Mouse (Mus musculus) liver (tissue): ENCODE data around the gene Hmgcs2.
A peak's percentile ranks its signal among the peaks of the same experiment; 100 is the strongest.

Experiments used
- DNase-seq: peaks from one replicate; pipeline ENCODE4 v3.0.0-alpha.2; 2020; ENCODE audit warnings: mixed read lengths

Hmgcs2 gene

DNA sequence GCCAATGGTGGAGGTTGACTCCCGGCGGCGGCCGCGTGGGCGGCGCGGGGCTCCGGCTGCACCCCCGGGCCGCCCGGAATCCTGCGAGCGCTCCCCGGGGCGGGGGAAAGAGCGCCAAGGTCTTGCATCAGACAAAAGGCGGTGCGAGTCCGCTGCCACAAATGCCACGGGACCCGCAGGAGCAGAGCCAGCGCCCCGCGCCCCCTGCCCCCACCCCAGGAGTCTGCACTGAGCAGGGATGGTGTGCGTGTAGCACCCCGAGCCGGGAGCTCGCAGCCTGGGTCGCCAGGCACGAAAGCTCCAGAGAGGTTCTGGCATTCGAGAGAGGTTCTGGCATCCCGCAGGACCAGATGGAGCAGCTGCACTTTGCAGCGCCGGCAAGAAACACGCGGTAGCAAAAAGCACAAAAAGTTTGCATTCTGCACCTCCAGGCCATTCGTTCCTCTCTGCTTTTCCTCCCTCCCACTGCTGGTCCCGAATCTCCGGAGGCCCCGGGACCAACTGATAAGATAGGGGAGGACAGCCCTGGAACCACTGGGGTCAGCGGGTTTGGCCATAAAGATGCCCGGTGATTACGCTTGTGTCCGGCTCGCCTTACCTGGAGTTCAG, 59.0 kb downstream of the Hmgcs2 start:
- peak; percentile 49 for DNase-seq

DNA sequence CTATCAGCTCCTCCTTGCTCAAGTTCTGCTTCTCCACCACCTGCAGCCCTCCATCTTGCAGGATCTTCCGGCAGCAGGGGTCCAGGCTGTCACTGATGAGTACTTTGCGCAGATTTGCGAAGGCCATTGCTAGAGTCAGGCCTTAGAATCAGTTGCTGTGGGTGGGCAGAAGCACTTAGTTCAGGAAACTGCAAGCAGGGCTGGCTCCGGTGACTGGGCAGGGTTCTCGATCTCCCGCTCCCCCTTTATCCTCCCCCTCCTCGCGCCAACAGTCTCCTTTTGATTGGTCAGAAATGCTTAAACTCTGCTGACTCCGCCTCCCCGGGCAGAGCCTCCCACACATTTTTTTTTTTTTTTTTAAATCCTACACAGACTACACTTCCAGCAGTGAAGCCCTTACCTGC, 59.5 kb downstream of the Hmgcs2 start, which contains the start of gene Phgdh:
TSS of gene Phgdh (minus strand) at position 285 of the 404 bp plus-strand sequence.
- DNase-seq = peak; percentile 82

DNA sequence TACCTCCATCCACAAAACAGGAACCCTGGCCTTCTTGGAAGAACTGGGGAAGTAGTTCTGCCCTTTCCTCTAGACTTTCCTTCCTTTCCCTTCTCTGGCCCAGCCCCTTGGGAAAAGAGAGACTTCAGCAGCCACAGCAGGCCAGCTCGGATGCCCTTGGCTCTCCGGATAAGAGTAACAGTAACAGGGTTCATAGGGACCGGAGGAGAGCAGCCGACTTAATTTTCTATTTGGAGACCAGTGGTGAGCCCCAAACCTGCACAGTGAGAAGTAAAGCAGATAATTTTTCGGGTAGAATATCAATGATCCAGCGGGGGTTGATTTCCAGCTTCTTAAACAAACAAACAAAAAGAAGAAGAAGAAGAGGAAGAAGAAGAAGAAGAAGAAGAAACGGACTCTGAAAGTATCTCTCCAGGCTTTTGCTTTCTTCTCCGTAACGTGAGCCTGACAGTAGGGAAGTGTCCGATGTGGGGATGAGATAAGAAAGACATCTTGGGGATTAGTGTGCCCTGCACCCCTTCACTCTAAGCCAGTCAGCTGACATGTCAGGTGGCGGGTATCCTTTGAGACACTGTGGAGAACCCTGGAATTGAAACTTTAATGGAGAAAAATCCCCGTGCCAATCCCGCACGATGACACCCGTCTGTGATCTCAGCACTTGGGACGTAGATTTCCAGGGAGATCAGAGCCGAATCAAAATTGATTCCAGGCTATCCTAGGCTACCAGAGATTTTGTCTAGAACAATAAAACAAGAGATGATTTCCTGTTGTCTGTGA, 60.8 kb downstream of the Hmgcs2 start:
- DNase-seq = no peak

DNA sequence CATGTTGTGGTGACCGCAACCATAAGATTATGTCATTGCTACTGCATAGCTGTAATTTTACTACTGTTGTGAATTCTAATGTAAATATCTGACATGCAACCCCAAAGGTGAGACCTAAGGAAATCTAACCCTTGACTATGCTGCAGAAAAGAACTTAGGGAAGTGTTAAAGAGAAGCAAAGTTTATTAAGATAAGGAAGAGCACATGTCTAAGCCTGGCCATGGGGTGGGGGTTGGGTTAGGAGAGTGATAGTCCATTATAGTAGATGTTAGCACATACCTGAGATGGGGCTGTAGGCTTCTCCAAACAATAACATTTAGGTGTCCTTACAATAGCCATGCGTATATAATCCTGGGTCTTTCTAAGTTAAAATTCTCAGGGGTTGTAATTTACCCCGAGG, 63.0 kb downstream of the Hmgcs2 start:
- no peak for DNase-seq

DNA sequence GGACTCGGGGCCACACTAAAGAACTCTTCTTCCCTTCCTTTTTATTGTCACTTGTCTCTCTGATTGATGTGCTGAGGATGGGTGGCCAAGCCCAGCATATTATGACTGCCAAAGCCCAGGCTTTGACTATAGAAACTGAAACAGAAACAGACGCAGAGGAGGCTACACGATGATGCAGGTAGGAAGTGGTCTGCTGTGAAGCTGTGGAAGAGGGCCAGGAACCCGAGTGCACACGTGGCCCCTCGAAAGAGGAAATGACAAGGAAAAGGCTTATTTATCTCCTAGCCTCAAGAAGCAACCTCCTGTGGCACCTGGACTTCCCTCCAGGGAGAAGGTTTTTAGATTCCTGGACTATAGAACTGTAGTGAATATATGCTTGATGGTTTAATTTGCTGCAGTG, 67.9 kb downstream of the Hmgcs2 start:
- DNase-seq = no peak

DNA sequence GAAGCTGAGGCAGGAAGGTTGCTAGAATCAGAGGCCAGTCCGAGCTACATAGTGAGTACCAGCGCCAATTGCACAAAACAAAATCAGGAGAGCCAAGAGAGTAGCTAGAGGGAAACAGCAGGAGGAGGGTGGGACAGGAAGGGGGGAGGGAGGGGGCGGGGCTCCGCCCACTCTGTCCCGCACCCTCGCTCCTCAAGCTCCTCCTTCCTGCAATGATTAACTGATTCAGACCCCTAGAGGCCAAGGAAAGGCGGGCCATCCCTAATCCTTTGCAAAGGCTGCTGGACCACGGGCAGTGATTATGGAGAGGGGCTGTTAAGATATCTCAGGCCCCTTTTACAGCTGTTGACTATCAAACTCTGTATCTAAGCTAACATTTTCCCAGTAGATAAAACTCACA, 68.5 kb downstream of the Hmgcs2 start:
- peak; percentile 36 for DNase-seq

DNA sequence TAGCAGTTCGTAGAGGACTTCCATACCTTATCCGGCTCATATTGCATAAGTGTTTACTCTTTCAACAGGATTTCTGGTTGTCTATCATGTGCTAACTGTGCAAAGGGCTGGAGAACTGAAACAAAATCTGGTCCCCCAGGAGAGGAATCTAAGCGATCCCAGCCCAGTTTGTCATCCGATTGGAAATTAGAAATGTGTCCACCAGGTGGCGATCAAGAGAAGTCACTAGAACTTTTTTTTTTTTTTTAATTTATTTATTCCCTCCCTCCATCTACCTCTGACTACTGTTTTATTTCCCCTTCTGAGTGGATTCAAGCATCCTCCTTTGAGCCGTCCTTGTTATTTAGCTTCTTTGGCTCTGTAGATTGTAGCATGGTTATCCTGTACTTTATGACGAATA, 73.7 kb downstream of the Hmgcs2 start:
- peak; percentile 47 for DNase-seq

DNA sequence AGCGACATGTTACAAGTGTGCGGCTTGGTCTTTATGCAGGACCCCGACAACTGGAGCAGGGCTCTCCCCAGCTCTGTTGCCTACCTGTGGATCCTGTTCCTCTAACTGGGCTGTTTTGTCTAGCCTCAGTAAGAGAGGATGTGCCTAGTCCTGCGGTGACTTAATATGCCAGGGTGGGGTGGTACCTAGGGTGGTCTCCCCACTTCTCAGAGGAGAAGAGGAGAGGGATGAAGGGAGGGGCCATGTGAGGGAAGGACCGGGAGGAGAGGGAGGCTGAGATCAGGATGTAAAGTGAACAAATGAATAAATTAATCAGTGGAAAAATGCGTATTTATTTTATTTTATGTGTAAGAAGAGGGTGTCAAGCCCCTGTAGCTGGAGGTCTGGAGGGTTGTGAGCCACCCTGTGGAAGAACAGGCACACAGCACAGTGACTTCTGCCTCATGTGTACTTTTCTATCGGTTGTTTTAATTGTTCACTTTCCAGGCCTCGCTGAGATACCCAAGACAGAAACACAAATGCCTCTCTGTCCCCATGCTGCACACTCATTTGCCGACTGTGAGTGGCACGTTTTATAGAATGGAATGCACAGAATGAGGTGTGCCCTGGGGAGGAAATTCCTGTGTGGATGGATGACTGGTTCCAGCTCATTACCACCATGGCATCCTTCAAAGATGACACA, 75.2 kb downstream of the Hmgcs2 start:
- no peak for DNase-seq

DNA sequence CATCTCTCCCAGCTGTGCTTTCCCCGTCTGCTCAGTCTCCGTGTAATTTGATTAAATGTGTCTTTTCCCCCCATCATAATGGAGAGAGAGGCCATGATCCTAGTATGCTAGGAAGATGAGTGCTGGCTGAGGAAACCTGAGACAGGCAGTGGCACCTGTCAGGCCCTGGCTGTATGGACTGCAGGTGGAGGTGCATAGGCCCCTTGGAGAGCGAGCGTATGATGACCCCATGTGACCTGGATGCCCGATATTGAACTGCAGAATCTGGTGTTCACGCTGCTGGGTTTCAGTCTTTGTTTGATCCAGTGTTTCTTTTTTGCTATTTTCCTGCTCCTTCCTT, 75.8 kb downstream of the Hmgcs2 start:
- no peak for DNase-seq

DNA sequence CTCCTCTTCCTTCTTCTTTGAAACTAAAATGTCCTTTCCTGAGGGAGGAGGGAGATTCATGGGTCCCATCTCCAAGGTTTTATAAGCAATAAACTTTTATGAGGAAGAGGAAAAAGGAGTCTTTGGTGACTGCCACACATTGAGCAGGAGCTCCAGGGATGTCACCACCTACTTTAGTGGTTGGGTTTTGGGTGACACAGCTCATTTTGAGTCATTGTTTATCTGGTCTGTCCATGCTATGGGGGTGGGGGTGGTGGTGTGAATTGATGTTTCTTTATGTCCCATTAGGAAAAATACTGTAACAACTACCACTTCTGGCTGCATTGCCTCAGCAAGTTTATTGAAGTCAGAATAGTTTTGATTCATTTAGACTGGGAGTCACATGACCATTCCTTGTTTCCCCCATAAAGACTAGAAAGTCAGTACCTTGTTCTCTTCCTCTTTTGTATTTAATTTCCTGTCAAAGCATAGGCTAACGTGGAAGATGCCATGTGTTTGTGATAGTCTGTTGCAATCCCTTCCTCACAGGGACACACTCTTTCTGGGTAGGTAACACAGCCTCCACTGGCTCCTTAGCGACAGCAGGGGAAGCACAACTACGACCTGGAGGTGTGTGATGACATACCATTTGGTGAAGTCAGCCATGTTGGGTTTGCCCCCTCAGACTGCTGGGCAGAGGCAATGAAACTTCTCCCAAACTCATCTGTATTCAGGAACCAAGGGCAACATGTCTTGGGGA, 76.6 kb downstream of the Hmgcs2 start:
- DNase-seq = no peak
